Mouse (Mus musculus): Measurements from ENCODE around the gene Helz. TPM values are rescaled to one million over a fixed set of nuclear protein-coding genes. Genes with fewer than 3 reads are reported as not detected.

Helz gene
- polyA plus RNA-seq, 1 experiment from 2014 or later: 11.7 TPM

- H3K9ac ChIP-seq (ENCODE audit: low read depth, low read length): no peak overlapping the region
- 40% methylated on average over 8 of the region's 8 CpGs for WGBS
- no peak overlapping the region for H3K4me2 ChIP-seq (ENCODE audit: low read length)
- no peaks in the 10 kb centered on the region for H3K4me1 ChIP-seq (replicated peaks; ENCODE audit: insufficient read depth, low read length)
- no peak overlapping the region for H3K27ac ChIP-seq
- TF ChIP-seq CTCF (IDR thresholded peaks at IDR 0.05; ENCODE audit: low read depth): no peak
- DNase-seq (ENCODE audit: low spot score) (no peak), ATAC-seq (replicated peaks; ENCODE audit: low FRiP score, low read depth) (no peak)
- no peaks in the 10 kb centered on the region for H3K9me3 ChIP-seq (replicated peaks; ENCODE audit: low read length)
- H3K36me3 ChIP-seq (ENCODE audit: insufficient read depth, low read length): peaks cover 26% of the 10 kb centered on the region
- H3K4me3 ChIP-seq (replicated peaks; ENCODE audit: low read depth, low read length): no peak overlapping the region
- H3K27me3 ChIP-seq (ENCODE audit: insufficient read depth, low read length): no peaks in the 10 kb centered on the region
These were observed 104.4 kb downstream of the Helz start for GRCm38 (mm10) chr11:107652137-107652536.

DNA sequence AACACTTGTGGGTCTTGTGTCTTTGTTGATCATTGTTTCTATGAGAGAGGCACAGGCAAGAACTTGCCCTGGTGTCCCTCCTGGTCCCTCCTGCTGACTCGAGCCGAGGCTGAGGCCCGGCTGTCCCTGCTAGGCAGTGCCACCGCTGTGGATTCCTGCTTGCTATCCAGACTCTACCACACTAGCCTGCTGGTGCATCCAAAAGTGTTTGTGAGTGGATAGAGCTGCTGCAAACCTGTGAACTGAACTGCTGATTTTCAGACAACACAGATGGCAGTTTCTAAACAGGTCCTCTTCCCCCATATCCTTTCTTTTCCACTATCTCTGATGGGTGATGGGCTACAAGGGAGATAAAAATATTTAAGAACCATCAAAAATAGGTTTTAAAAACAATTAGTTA, 107.8 kb downstream of the Helz start:
- no peak overlapping the region for H3K4me2 ChIP-seq (ENCODE audit: low read length)
- H3K4me1 ChIP-seq (replicated peaks; ENCODE audit: insufficient read depth, low read length): no peaks in the 10 kb centered on the region
- H3K36me3 ChIP-seq (ENCODE audit: insufficient read depth, low read length): peaks cover 21% of the 10 kb centered on the region
- H3K27ac ChIP-seq: no peak overlapping the region
- no peak overlapping the region for H3K9ac ChIP-seq (ENCODE audit: low read depth, low read length)
- no peak for DNase-seq (ENCODE audit: low spot score)
- TF ChIP-seq CTCF (IDR thresholded peaks at IDR 0.05; ENCODE audit: low read depth): no peak
- WGBS: 90% methylated on average over 4 of the region's 4 CpGs
- ATAC-seq (replicated peaks; ENCODE audit: low FRiP score, low read depth): no peak
- no peak overlapping the region for H3K4me3 ChIP-seq (replicated peaks; ENCODE audit: low read depth, low read length)
- no peaks in the 10 kb centered on the region for H3K9me3 ChIP-seq (replicated peaks; ENCODE audit: low read length)
- H3K27me3 ChIP-seq (ENCODE audit: insufficient read depth, low read length): no peaks in the 10 kb centered on the region

DNA sequence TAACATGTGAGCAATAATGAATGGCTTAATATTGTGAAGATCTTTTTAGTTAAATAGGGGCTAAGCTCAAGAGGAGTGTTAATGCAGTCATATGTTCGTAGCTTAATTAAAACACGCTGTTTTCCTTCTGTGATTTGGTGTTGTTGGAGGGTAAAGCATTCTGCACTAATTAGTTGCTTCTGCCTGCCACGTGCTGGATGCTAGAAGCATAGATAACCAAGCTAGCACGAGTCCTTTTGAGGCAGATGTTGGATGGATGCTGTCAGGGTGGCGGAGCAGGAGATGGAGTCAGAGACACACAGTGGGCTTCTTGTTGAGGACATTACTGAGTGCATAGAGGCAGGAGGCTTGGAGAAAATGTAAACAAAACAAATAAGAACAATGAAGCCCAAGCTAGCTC, 109.4 kb downstream of the Helz start:
- Histone ChIP-seq H3K27me3 (ENCODE audit: insufficient read depth, low read length) (no peaks in the 10 kb centered on the region), H3K36me3 (ENCODE audit: insufficient read depth, low read length) (peaks cover 33% of the 10 kb centered on the region), H3K9me3 (replicated peaks; ENCODE audit: low read length) (no peaks in the 10 kb centered on the region), H3K9ac (ENCODE audit: low read depth, low read length) (no peak overlapping the region), H3K4me2 (ENCODE audit: low read length) (no peak overlapping the region), H3K4me3 (replicated peaks; ENCODE audit: low read depth, low read length) (no peak overlapping the region), H3K4me1 (replicated peaks; ENCODE audit: insufficient read depth, low read length) (no peaks in the 10 kb centered on the region), H3K27ac (no peak overlapping the region)
- no peak for TF ChIP-seq CTCF (IDR thresholded peaks at IDR 0.05; ENCODE audit: low read depth)
- ATAC-seq (replicated peaks; ENCODE audit: low FRiP score, low read depth) (no peak), DNase-seq (ENCODE audit: low spot score) (no peak)
- 89% methylated on average over 5 of the region's 5 CpGs for WGBS

DNA sequence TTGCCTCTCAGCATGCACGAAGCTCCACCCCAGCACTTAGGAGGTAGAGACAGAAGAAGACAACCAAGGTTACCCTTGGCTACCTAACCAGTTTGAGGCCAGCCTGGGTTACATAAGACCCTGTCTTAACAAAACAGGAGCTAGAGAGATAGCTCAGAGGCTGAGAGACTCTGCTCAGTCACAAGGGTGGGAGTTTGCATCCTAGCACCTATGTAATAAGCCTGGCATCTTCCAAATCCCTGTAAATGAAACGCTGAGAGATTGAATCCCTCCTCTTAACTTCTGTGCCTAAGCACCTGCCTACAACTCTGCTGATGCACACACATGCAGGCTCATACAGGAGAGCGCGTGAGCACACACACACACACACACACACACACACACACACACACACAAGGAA, 112.7 kb downstream of the Helz start:
- ATAC-seq (replicated peaks; ENCODE audit: low FRiP score, low read depth): no peak
- WGBS: 96% methylated on average over 4 of the region's 4 CpGs
- no peaks in the 10 kb centered on the region for H3K9me3 ChIP-seq (replicated peaks; ENCODE audit: low read length)
- TF ChIP-seq CTCF (IDR thresholded peaks at IDR 0.05; ENCODE audit: low read depth): no peak
- H3K27me3 ChIP-seq (ENCODE audit: insufficient read depth, low read length): no peaks in the 10 kb centered on the region
- peaks cover 37% of the 10 kb centered on the region for H3K36me3 ChIP-seq (ENCODE audit: insufficient read depth, low read length)
- H3K27ac ChIP-seq: no peak overlapping the region
- H3K9ac ChIP-seq (ENCODE audit: low read depth, low read length): no peak overlapping the region
- no peak for DNase-seq (ENCODE audit: low spot score)
- H3K4me3 ChIP-seq (replicated peaks; ENCODE audit: low read depth, low read length): no peak overlapping the region
- H3K4me1 ChIP-seq (replicated peaks; ENCODE audit: insufficient read depth, low read length): no peaks in the 10 kb centered on the region
- no peak overlapping the region for H3K4me2 ChIP-seq (ENCODE audit: low read length)

GRCm38 (mm10) chr11:107662666-107663065, 114.9 kb downstream of the Helz start:
- ATAC-seq (replicated peaks; ENCODE audit: low FRiP score, low read depth): no peak
- Histone ChIP-seq H3K4me2 (ENCODE audit: low read length) (no peak overlapping the region), H3K36me3 (ENCODE audit: insufficient read depth, low read length) (peaks cover 39% of the 10 kb centered on the region), H3K27ac (no peak overlapping the region), H3K4me1 (replicated peaks; ENCODE audit: insufficient read depth, low read length) (no peaks in the 10 kb centered on the region), H3K27me3 (ENCODE audit: insufficient read depth, low read length) (no peaks in the 10 kb centered on the region), H3K9ac (ENCODE audit: low read depth, low read length) (no peak overlapping the region), H3K4me3 (replicated peaks; ENCODE audit: low read depth, low read length) (no peak overlapping the region), H3K9me3 (replicated peaks; ENCODE audit: low read length) (no peaks in the 10 kb centered on the region)
- DNase-seq (ENCODE audit: low spot score): no peak
- TF ChIP-seq CTCF (IDR thresholded peaks at IDR 0.05; ENCODE audit: low read depth): no peak
- 59% methylated on average over 5 of the region's 5 CpGs for WGBS

DNA sequence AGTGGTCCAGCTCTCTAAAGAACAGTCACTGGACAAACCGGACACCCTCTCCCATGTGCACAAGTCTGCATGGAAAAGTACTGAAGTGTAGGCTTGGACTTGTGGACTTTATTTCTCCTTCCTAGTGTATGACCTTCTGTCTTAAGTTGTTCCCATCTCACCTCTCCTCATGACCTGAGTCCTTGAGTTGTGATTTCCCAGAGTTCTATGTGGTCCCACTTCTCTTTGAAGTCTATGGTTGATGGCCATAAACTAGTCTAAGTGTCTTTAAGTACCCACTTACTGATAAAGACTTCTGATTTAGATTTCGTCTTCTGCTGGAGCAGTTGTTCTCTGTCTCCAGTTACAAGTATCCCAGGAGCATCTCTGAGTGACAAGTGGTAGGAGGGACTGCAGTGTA, 119.8 kb downstream of the Helz start:
- TF ChIP-seq CTCF (IDR thresholded peaks at IDR 0.05; ENCODE audit: low read depth): no peak
- ATAC-seq (replicated peaks; ENCODE audit: low FRiP score, low read depth) (no peak), DNase-seq (ENCODE audit: low spot score) (no peak)
- H3K4me3 ChIP-seq (replicated peaks; ENCODE audit: low read depth, low read length): no peak overlapping the region
- H3K4me1 ChIP-seq (replicated peaks; ENCODE audit: insufficient read depth, low read length): no peaks in the 10 kb centered on the region
- H3K9me3 ChIP-seq (replicated peaks; ENCODE audit: low read length): no peaks in the 10 kb centered on the region
- WGBS: 63% methylated on average over 2 of the region's 2 CpGs
- no peak overlapping the region for H3K9ac ChIP-seq (ENCODE audit: low read depth, low read length)
- H3K4me2 ChIP-seq (ENCODE audit: low read length): no peak overlapping the region
- no peaks in the 10 kb centered on the region for H3K27me3 ChIP-seq (ENCODE audit: insufficient read depth, low read length)
- H3K27ac ChIP-seq: no peak overlapping the region
- H3K36me3 ChIP-seq (ENCODE audit: insufficient read depth, low read length): peaks cover 49% of the 10 kb centered on the region

- no peak overlapping the region for H3K9ac ChIP-seq (ENCODE audit: low read depth, low read length)
- H3K36me3 ChIP-seq (ENCODE audit: insufficient read depth, low read length): peaks cover 53% of the 10 kb centered on the region
- H3K4me2 ChIP-seq (ENCODE audit: low read length): no peak overlapping the region
- no peak for DNase-seq (ENCODE audit: low spot score)
- no peaks in the 10 kb centered on the region for H3K27me3 ChIP-seq (ENCODE audit: insufficient read depth, low read length)
- WGBS: 87% methylated on average over 6 of the region's 6 CpGs
- TF ChIP-seq CTCF (IDR thresholded peaks at IDR 0.05; ENCODE audit: low read depth): no peak
- H3K4me3 ChIP-seq (replicated peaks; ENCODE audit: low read depth, low read length): no peak overlapping the region
- no peaks in the 10 kb centered on the region for H3K9me3 ChIP-seq (replicated peaks; ENCODE audit: low read length)
- ATAC-seq (replicated peaks; ENCODE audit: low FRiP score, low read depth): no peak
- no peak overlapping the region for H3K27ac ChIP-seq
- no peaks in the 10 kb centered on the region for H3K4me1 ChIP-seq (replicated peaks; ENCODE audit: insufficient read depth, low read length)
These were observed 120.5 kb downstream of the Helz start for GRCm38 (mm10) chr11:107668223-107668622.
